Mouse (Mus musculus) bone marrow, adult 2 months (tissue): Measurements from ENCODE around the gene Igsf21. TPM values are rescaled to one million over a fixed set of nuclear protein-coding genes. Genes with fewer than 3 reads are reported as not detected.

ENCODE experiments used
- H3K27ac ChIP-seq: fragments of 200-500 bp; 2 replicates; pipeline ENCODE4 v1.5.1; 2012; ENCODE audit warnings: low read depth, mild to moderate bottlenecking, control low read depth, inconsistent platforms, low read length; ENCODE audit not compliant: control insufficient read depth, poor library complexity, insufficient read depth
- H3K4me1 ChIP-seq: fragments of 200-500 bp; 2 replicates; pipeline ENCODE4 v1.6.1; 2011; ENCODE audit warnings: low read length; ENCODE audit not compliant: control insufficient read depth, insufficient read depth
- H3K4me3 ChIP-seq: fragments of 200-500 bp; replicated peaks from 2 replicates; pipeline ENCODE3; 2011; ENCODE audit warnings: mild to moderate bottlenecking, low read depth, low read length, control low read depth; ENCODE audit not compliant: control insufficient read depth
- CTCF ChIP-seq: fragments of 200-500 bp; IDR thresholded peaks from 2 replicates; pipeline ENCODE4 v1.5.1; 2011; ENCODE audit warnings: low read length, control low read depth; ENCODE audit not compliant: control insufficient read depth, insufficient read depth
- POLR2A ChIP-seq: fragments of 200-500 bp; IDR thresholded peaks from 2 replicates; pipeline ENCODE4 v1.6.1; 2011; ENCODE audit warnings: low read depth, mild to moderate bottlenecking, control low read depth, low read length, borderline replicate concordance; ENCODE audit not compliant: control insufficient read depth
- WGBS: fragments of 180-500 bp; shearing (Covaris S2); methylation state at CpG from one replicate; pipeline ENCODE4 v1.1.7; 2018; 5-methylcytosine and 5-hydroxymethylcytosine counted together
- polyA plus RNA-seq: library from polyadenylated mRNA; stranded (reverse); fragments of >200 nt; gene quantifications from 2 replicates; pipeline ENCODE4 v1.2.4, GENCODE M21; 2011; ENCODE audit warnings: low replicate concordance; ENCODE audit not compliant: missing spikeins, insufficient read depth, insufficient read length

Igsf21 gene
- polyA plus RNA-seq, 1 experiment: not detected

- Histone ChIP-seq H3K4me1 (no peaks in the 10 kb centered on the region), H3K27ac (no peak overlapping the region), H3K4me3 (no peak overlapping the region)
- no peak for TF ChIP-seq POLR2A
- WGBS: 9% methylated on average over 32 of the region's 32 CpGs
Observed at GRCm38 (mm10) chr4:140108871-140109625, 137.5 kb downstream of the Igsf21 start.

- no peak for TF ChIP-seq CTCF
- TF ChIP-seq POLR2A: no peak
- Histone ChIP-seq H3K4me1 (no peaks in the 10 kb centered on the region), H3K27ac (no peak overlapping the region), H3K4me3 (no peak overlapping the region)
- 74% methylated on average over 11 of the region's 12 CpGs for WGBS
Observed at GRCm38 (mm10) chr4:140107161-140107560, 139.4 kb downstream of the Igsf21 start.

- no peak for TF ChIP-seq CTCF
- no peak for TF ChIP-seq POLR2A
- Histone ChIP-seq H3K4me1 (no peaks in the 10 kb centered on the region), H3K4me3 (no peak overlapping the region), H3K27ac (no peak overlapping the region)
- WGBS: 7% methylated on average over 6 of the region's 6 CpGs
Observed at GRCm38 (mm10) chr4:140104795-140105194, 141.8 kb downstream of the Igsf21 start.

GRCm38 (mm10) chr4:140103341-140104027 lies 143.1 kb downstream of the Igsf21 start:
- 3% methylated on average over 28 of the region's 28 CpGs for WGBS
- Histone ChIP-seq H3K27ac (no peak overlapping the region), H3K4me3 (no peak overlapping the region), H3K4me1 (no peaks in the 10 kb centered on the region)
- TF ChIP-seq POLR2A: no peak
- TF ChIP-seq CTCF: no peak

GRCm38 (mm10) chr4:140102581-140103200 lies 143.9 kb downstream of the Igsf21 start:
- H3K4me3 ChIP-seq: no peak overlapping the region
- WGBS: 16% methylated on average over 11 of the region's 11 CpGs
- no peak overlapping the region for H3K27ac ChIP-seq
- no peak for TF ChIP-seq CTCF
- TF ChIP-seq POLR2A: no peak
- H3K4me1 ChIP-seq: no peaks in the 10 kb centered on the region

- TF ChIP-seq CTCF (peak; percentile 20; the same call in 1 of the 2 replicates), POLR2A (no peak)
- H3K27ac ChIP-seq: no peak overlapping the region
- WGBS: 49% methylated on average over 5 of the region's 5 CpGs
- no peak overlapping the region for H3K4me3 ChIP-seq
- no peaks in the 10 kb centered on the region for H3K4me1 ChIP-seq
Observed at GRCm38 (mm10) chr4:140101106-140101505, 145.5 kb downstream of the Igsf21 start.

- Histone ChIP-seq H3K27ac (no peak overlapping the region), H3K4me1 (no peaks in the 10 kb centered on the region), H3K4me3 (no peak overlapping the region)
- no peak for TF ChIP-seq POLR2A
- no peak for TF ChIP-seq CTCF
- 70% methylated on average over 1 of the region's 1 CpGs for WGBS
Observed at GRCm38 (mm10) chr4:140100141-140100540, 146.4 kb downstream of the Igsf21 start.

- 45% methylated on average over 2 of the region's 2 CpGs for WGBS
- TF ChIP-seq POLR2A: no peak
- no peak for TF ChIP-seq CTCF
- no peaks in the 10 kb centered on the region for H3K4me1 ChIP-seq
- H3K27ac ChIP-seq: no peak overlapping the region
- no peak overlapping the region for H3K4me3 ChIP-seq
Observed at GRCm38 (mm10) chr4:140096283-140096682, 150.3 kb downstream of the Igsf21 start.
